Mouse (Mus musculus) intestine, embryonic 15.5 days (tissue): ENCODE data around the gene Gm11565. TPM values are rescaled to one million over a fixed set of nuclear protein-coding genes. Genes with fewer than 3 reads are reported as not detected.
"Not testable (repeated sequence)": the region's sequence is repeated elsewhere in the genome, so short reads cannot be mapped to it uniquely, and the experiment has no call there.

Experiments
- ATAC-seq: fragments of 200-750 bp; cut with Nextera tagmentation; 2 replicates; pipeline ENCODE4 v1.8.0; 2017; ENCODE audit warnings: moderate TSS enrichment, moderate library complexity
- H3K27ac ChIP-seq: fragments of 300-500 bp; sonication (generic); 2 replicates; pipeline ENCODE4 v1.5.1; 2015; ENCODE audit warnings: mild to moderate bottlenecking, inconsistent platforms
- H3K27me3 ChIP-seq: fragments of 300-500 bp; sonication (generic); replicated peaks from 2 replicates; pipeline ENCODE4 v1.6.1; 2015; ENCODE audit warnings: inconsistent platforms
- H3K36me3 ChIP-seq: fragments of 300-500 bp; sonication (generic); 2 replicates; pipeline ENCODE4 v1.6.1; 2015; ENCODE audit warnings: inconsistent platforms
- H3K4me1 ChIP-seq: fragments of 300-500 bp; sonication (generic); replicated peaks from 2 replicates; pipeline ENCODE4 v1.6.1; 2015; ENCODE audit warnings: inconsistent platforms
- H3K4me2 ChIP-seq: fragments of 300-500 bp; sonication (generic); replicated peaks from 2 replicates; pipeline ENCODE4 v1.6.1; 2015; ENCODE audit warnings: mild to moderate bottlenecking, inconsistent platforms
- H3K4me3 ChIP-seq: fragments of 300-500 bp; sonication (generic); replicated peaks from 2 replicates; pipeline ENCODE4 v1.5.1; 2015; ENCODE audit warnings: inconsistent platforms
- H3K9ac ChIP-seq: fragments of 300-500 bp; sonication (generic); 2 replicates; pipeline ENCODE4 v1.6.1; 2015; ENCODE audit warnings: inconsistent platforms
- H3K9me3 ChIP-seq: fragments of 300-500 bp; sonication (generic); 2 replicates; pipeline ENCODE4 v1.6.1; 2016; ENCODE audit warnings: inconsistent platforms
- WGBS: fragments of 180-500 bp; shearing (Covaris S2); methylation state at CpG from one replicate; pipeline ENCODE4 v1.1.7; 2015; 5-methylcytosine and 5-hydroxymethylcytosine counted together
- polyA plus RNA-seq: library from polyadenylated mRNA; unstranded; fragments of >200 nt; fragmentation: Nextera tagmentation; extraction: Ambion mirVana; gene quantifications from 2 replicates; pipeline ENCODE4 v1.2.1, GENCODE M21; 2015

Gm11565 gene
- not detected in 2 replicates for polyA plus RNA-seq

- no peak within 1 kb of the TSS for H3K4me2 ChIP-seq
- H3K9ac ChIP-seq = no peak within 1 kb of the TSS
- ATAC-seq = no peak
- H3K9me3 ChIP-seq = no peaks in the 10 kb centered on the region
- no peak within 1 kb of the TSS for H3K27ac ChIP-seq
- no peak within 1 kb of the TSS for H3K4me3 ChIP-seq
- H3K36me3 ChIP-seq = no peaks in the 10 kb centered on the region
- no peaks in the 10 kb centered on the region for H3K4me1 ChIP-seq
- WGBS = 86% methylated on average over 3 of the region's 3 CpGs
- H3K27me3 ChIP-seq = no peaks in the 10 kb centered on the region
Observed at GRCm38 (mm10) chr11:99914451-99914850, at the start of gene Gm11565. TSS of gene Gm11565 (plus strand) at chr11:99914751.

DNA sequence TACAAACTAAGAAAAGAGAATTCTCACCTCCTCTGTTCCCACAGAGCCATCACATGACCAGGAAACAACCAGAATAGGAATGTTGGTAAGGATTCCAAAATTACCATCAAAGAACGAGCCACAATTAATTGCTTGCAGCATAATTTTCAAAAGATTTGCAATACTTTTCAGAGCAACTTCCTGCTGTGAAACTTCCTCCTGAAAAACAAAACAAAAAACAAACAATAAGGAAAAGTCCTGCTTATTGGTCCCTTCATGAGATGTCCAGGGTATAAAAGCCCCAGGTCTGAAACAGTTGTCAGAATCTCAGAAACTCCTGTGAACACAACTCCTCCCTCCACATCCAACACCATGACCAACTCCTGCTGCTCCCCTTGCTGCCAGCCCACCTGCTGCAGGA lies 41.5 kb upstream of the Gm11565 start, which contains the start of gene Krtap9-1:
Krtap9-1 (plus strand) TSS at position 301 of the 400 bp plus-strand sequence.
- not testable (repeated sequence) for H3K9me3 ChIP-seq, H3K4me3 ChIP-seq, H3K4me2 ChIP-seq, H3K4me1 ChIP-seq, H3K9ac ChIP-seq, H3K27ac ChIP-seq, H3K27me3 ChIP-seq, H3K36me3 ChIP-seq, ATAC-seq
- WGBS = 88% methylated on average over 1 of the region's 1 CpGs

- not testable (repeated sequence) for H3K4me2 ChIP-seq
- WGBS = 62% methylated on average over 1 of the region's 1 CpGs
Observed at GRCm38 (mm10) chr11:99878887-99879286, 35.7 kb upstream of the Gm11565 start, which contains the start of gene Gm11567. TSS of gene Gm11567 (plus strand) at chr11:99879187.

GRCm38 (mm10) chr11:99907620-99908019 lies 6.9 kb upstream of the Gm11565 start, which contains the start of gene Krtap31-1:
TSS of gene Krtap31-1 (plus strand) at chr11:99907920.
- no peak within 1 kb of the TSS for H3K9ac ChIP-seq
- no peaks in the 10 kb centered on the region for H3K9me3 ChIP-seq
- H3K4me2 ChIP-seq = no peak within 1 kb of the TSS
- no peaks in the 10 kb centered on the region for H3K4me1 ChIP-seq
- 79% methylated on average over 2 of the region's 2 CpGs for WGBS
- no peak within 1 kb of the TSS for H3K4me3 ChIP-seq
- no peaks in the 10 kb centered on the region for H3K36me3 ChIP-seq
- no peak within 1 kb of the TSS for H3K27ac ChIP-seq
- no peaks in the 10 kb centered on the region for H3K27me3 ChIP-seq
- ATAC-seq = no peak

More at GRCm38 (mm10) chr11:99878887-99879286, 35.7 kb upstream of the Gm11565 start, which contains the start of gene Gm11567:
- H3K27me3 ChIP-seq, H3K9me3 ChIP-seq, H3K4me3 ChIP-seq, H3K9ac ChIP-seq, H3K36me3 ChIP-seq, ATAC-seq, H3K27ac ChIP-seq, H3K4me1 ChIP-seq: not testable (repeated sequence)

GRCm38 (mm10) chr11:99935991-99936390 lies 21.4 kb downstream of the Gm11565 start, which contains the start of gene Krtap31-2:
TSS of gene Krtap31-2 (plus strand) at chr11:99936291.
- Histone ChIP-seq H3K9ac (no peak within 1 kb of the TSS), H3K36me3 (no peaks in the 10 kb centered on the region), H3K4me1 (no peaks in the 10 kb centered on the region), H3K9me3 (no peaks in the 10 kb centered on the region), H3K27ac (no peak within 1 kb of the TSS), H3K4me3 (no peak within 1 kb of the TSS), H3K4me2 (no peak within 1 kb of the TSS), H3K27me3 (no peaks in the 10 kb centered on the region)
- 88% methylated on average over 1 of the region's 1 CpGs for WGBS
- no peak for ATAC-seq

GRCm38 (mm10) chr11:99937751-99938264 lies 23.3 kb downstream of the Gm11565 start:
- Histone ChIP-seq H3K4me1 (no peaks in the 10 kb centered on the region), H3K36me3 (no peaks in the 10 kb centered on the region), H3K4me3 (no peak overlapping the region), H3K27me3 (no peaks in the 10 kb centered on the region), H3K4me2 (no peak overlapping the region), H3K27ac (no peak overlapping the region), H3K9me3 (no peaks in the 10 kb centered on the region), H3K9ac (no peak overlapping the region)
- 86% methylated on average over 9 of the region's 9 CpGs for WGBS
- ATAC-seq = no peak

GRCm38 (mm10) chr11:99948175-99948574 lies 33.6 kb downstream of the Gm11565 start, which contains the start of gene Krtap9-5:
TSS of gene Krtap9-5 (plus strand) at chr11:99948475.
- no peaks in the 10 kb centered on the region for H3K36me3 ChIP-seq
- no peak within 1 kb of the TSS for H3K27ac ChIP-seq
- ATAC-seq = no peak
- no peaks in the 10 kb centered on the region for H3K9me3 ChIP-seq
- no peaks in the 10 kb centered on the region for H3K4me1 ChIP-seq
- no peak within 1 kb of the TSS for H3K4me3 ChIP-seq
- H3K27me3 ChIP-seq = no peaks in the 10 kb centered on the region
- H3K4me2 ChIP-seq = no peak within 1 kb of the TSS
- WGBS = 80% methylated on average over 2 of the region's 2 CpGs
- no peak within 1 kb of the TSS for H3K9ac ChIP-seq

- Histone ChIP-seq H3K4me1 (no peaks in the 10 kb centered on the region), H3K27me3 (no peaks in the 10 kb centered on the region), H3K9me3 (no peaks in the 10 kb centered on the region), H3K36me3 (no peaks in the 10 kb centered on the region), H3K4me2 (no peak overlapping the region), H3K4me3 (no peak overlapping the region), H3K9ac (no peak overlapping the region), H3K27ac (no peak overlapping the region)
- 61% methylated on average over 6 of the region's 6 CpGs for WGBS
- ATAC-seq = no peak
Observed at GRCm38 (mm10) chr11:99964213-99964612, 49.7 kb downstream of the Gm11565 start.

Other genes starting within 250 kb of the Gm11565 start
- gene Krtap4-6, start 248.8 kb upstream of the Gm11565 start, polyA plus RNA-seq = not detected in 2 replicates
- not detected in 2 replicates for gene Gm14190, start 224.0 kb upstream of the Gm11565 start, polyA plus RNA-seq
- not detected in 2 replicates for gene Gm14180, start 180.5 kb upstream of the Gm11565 start, polyA plus RNA-seq
- gene Gm11595, start 141.8 kb upstream of the Gm11565 start, polyA plus RNA-seq = not detected in 2 replicates
- not detected in 2 replicates for gene Krtap4-8, start 134.0 kb upstream of the Gm11565 start, polyA plus RNA-seq
- gene Krtap4-9, start 129.6 kb upstream of the Gm11565 start, polyA plus RNA-seq = not detected in 2 replicates
- gene Gm11596, start 121.3 kb upstream of the Gm11565 start, polyA plus RNA-seq = not detected in 2 replicates
- not detected in 2 replicates for gene Gm11569, start 115.8 kb upstream of the Gm11565 start, polyA plus RNA-seq
- gene Gm11554, start 110.3 kb upstream of the Gm11565 start, polyA plus RNA-seq = not detected in 2 replicates
- gene Krtap4-13, start 104.9 kb upstream of the Gm11565 start, polyA plus RNA-seq = not detected in 2 replicates
- gene Gm11564, start 99.1 kb upstream of the Gm11565 start, polyA plus RNA-seq = not detected in 2 replicates
- gene 2300003K06Rik, start 76.7 kb upstream of the Gm11565 start, polyA plus RNA-seq = not detected in 2 replicates
- not detected in 2 replicates for gene Krtap4-16, start 63.1 kb upstream of the Gm11565 start, polyA plus RNA-seq
- gene Gm11568, start 56.8 kb upstream of the Gm11565 start, polyA plus RNA-seq = not detected in 2 replicates
- not detected in 2 replicates for gene Gm11559, start 50.3 kb upstream of the Gm11565 start, polyA plus RNA-seq
- gene Krtap9-1, start 41.4 kb upstream of the Gm11565 start, polyA plus RNA-seq = not detected in 2 replicates
- gene Gm11567, start 35.6 kb upstream of the Gm11565 start, polyA plus RNA-seq = not detected in 2 replicates
- gene Krtap31-1, start 6.8 kb upstream of the Gm11565 start, polyA plus RNA-seq = not detected in 2 replicates
- gene Krtap31-2, start 21.5 kb downstream of the Gm11565 start, polyA plus RNA-seq = not detected in 2 replicates
- not detected in 2 replicates for gene Krtap9-5, start 33.7 kb downstream of the Gm11565 start, polyA plus RNA-seq
- not detected in 2 replicates for gene Krtap29-1, start 64.3 kb downstream of the Gm11565 start, polyA plus RNA-seq
- not detected in 2 replicates for gene Krtap16-1, start 71.8 kb downstream of the Gm11565 start, polyA plus RNA-seq
- gene Krtap17-1, start 79.2 kb downstream of the Gm11565 start, polyA plus RNA-seq = 0.26 TPM in 1 of 2 replicates, not detected in the other
- gene Krt33a, start 101.5 kb downstream of the Gm11565 start, polyA plus RNA-seq = not detected in 2 replicates
- 0.09 TPM in 1 of 2 replicates, not detected in the other for gene Krt33b, start 115.1 kb downstream of the Gm11565 start, polyA plus RNA-seq
- not detected in 2 replicates for gene Krt34, start 126.8 kb downstream of the Gm11565 start, polyA plus RNA-seq
- gene Krt31, start 135.8 kb downstream of the Gm11565 start, polyA plus RNA-seq = not detected in 2 replicates
- 0.11 TPM in 1 of 2 replicates, not detected in the other for gene Krt32, start 173.5 kb downstream of the Gm11565 start, polyA plus RNA-seq
- gene Krt35, start 181.5 kb downstream of the Gm11565 start, polyA plus RNA-seq = not detected in 2 replicates
- gene Krt36, start 190.9 kb downstream of the Gm11565 start, polyA plus RNA-seq = not detected in 2 replicates
- 0.50 and 0.58 TPM in 2 replicates for gene Krt13, start 206.8 kb downstream of the Gm11565 start, polyA plus RNA-seq
- gene Krt15, start 221.2 kb downstream of the Gm11565 start, polyA plus RNA-seq = 4.7 and 5.9 TPM in 2 replicates
- gene Krt19, start 233.9 kb downstream of the Gm11565 start, polyA plus RNA-seq = 743 and 782 TPM in 2 replicates